Mouse (Mus musculus) frontal cortex, postnatal 36 days (tissue): ENCODE results near the gene Zc3h7a.
"Not testable (repeated sequence)": the region's sequence is repeated elsewhere in the genome, so short reads cannot be mapped to it uniquely, and the experiment has no call there.

Experiments
- DNase-seq, 2 experiments: peaks; one replicate each; pipeline ENCODE4 v3.0.0; 2022; ENCODE audit warnings: low spot score in 2 of 2

Zc3h7a gene

GRCm38 (mm10) chr16:11176208-11176883 lies at the start of gene Zc3h7a:
Zc3h7a (minus strand) TSS chr16:11176393.
- peak; percentile 86 to 92 for DNase-seq

GRCm38 (mm10) chr16:11217801-11218200 lies 41.6 kb upstream of the Zc3h7a start:
- no peak for DNase-seq

GRCm38 (mm10) chr16:11203600-11204390 lies 27.6 kb upstream of the Zc3h7a start:
- DNase-seq = no peak

GRCm38 (mm10) chr16:11202571-11203554 lies 26.7 kb upstream of the Zc3h7a start, which contains the start of gene Rsl1d1:
Rsl1d1 (minus strand) TSS chr16:11203331.
- peak; percentile 84 to 93 for DNase-seq

GRCm38 (mm10) chr16:11201740-11202394 lies 25.7 kb upstream of the Zc3h7a start:
- DNase-seq = no peak

- DNase-seq = no peak
Measured at GRCm38 (mm10) chr16:11200247-11200646, 24.1 kb upstream of the Zc3h7a start.

GRCm38 (mm10) chr16:11198467-11198866 lies 22.3 kb upstream of the Zc3h7a start:
- peak in 1 of 2 experiments; percentile 14 for DNase-seq

GRCm38 (mm10) chr16:11197052-11197451 lies 20.9 kb upstream of the Zc3h7a start:
- DNase-seq = no peak

- no peak for DNase-seq
Measured at GRCm38 (mm10) chr16:11193231-11193630, 17.0 kb upstream of the Zc3h7a start.

GRCm38 (mm10) chr16:11190150-11190549 lies 14.0 kb upstream of the Zc3h7a start:
- peak; percentile 30 to 59 for DNase-seq

GRCm38 (mm10) chr16:11177404-11177803 lies 1.2 kb upstream of the Zc3h7a start:
- DNase-seq = no peak

GRCm38 (mm10) chr16:11176884-11177244 lies 671 bp upstream of the Zc3h7a start:
- no peak for DNase-seq

GRCm38 (mm10) chr16:11175489-11176207 lies 545 bp downstream of the Zc3h7a start:
- peak in 1 of 2 experiments; percentile 67 for DNase-seq

- no peak for DNase-seq
Measured at GRCm38 (mm10) chr16:11175100-11175488, 1.1 kb downstream of the Zc3h7a start.

- DNase-seq = peak; percentile 36 to 43
Measured at GRCm38 (mm10) chr16:11174671-11175081, 1.5 kb downstream of the Zc3h7a start.

- no peak for DNase-seq
Measured at GRCm38 (mm10) chr16:11171679-11172078, 4.5 kb downstream of the Zc3h7a start.

GRCm38 (mm10) chr16:11166431-11166830 lies 9.8 kb downstream of the Zc3h7a start:
- peak; percentile 24 to 42 for DNase-seq

GRCm38 (mm10) chr16:11164695-11165255 lies 11.4 kb downstream of the Zc3h7a start:
- DNase-seq = no peak

GRCm38 (mm10) chr16:11157721-11158120 lies 18.5 kb downstream of the Zc3h7a start:
- not testable (repeated sequence) for DNase-seq

- no peak for DNase-seq
Measured at GRCm38 (mm10) chr16:11154500-11154899, 21.7 kb downstream of the Zc3h7a start.
